Mouse (Mus musculus): ENCODE data around the gene Calcb. TPM values are rescaled to one million over a fixed set of nuclear protein-coding genes. Genes with fewer than 3 reads are reported as not detected.
A peak's percentile ranks its signal among the peaks of the same experiment; 100 is the strongest.
"Not testable (repeated sequence)": the region's sequence is repeated elsewhere in the genome, so short reads cannot be mapped to it uniquely, and the experiment has no call there.

The Calcb gene
- polyA plus RNA-seq, 1 experiment from 2014 or later: not detected

- peaks cover 4% of the 10 kb centered on the region; the same call in 1 of the 2 replicates for H3K4me1 ChIP-seq (ENCODE audit: control insufficient read depth, insufficient read depth, low read length)
- no peaks in the 10 kb centered on the region for H3K9me3 ChIP-seq (replicated peaks; ENCODE audit: control insufficient read depth, low read length)
- peak overlapping the region; percentile 36 for H3K4me2 ChIP-seq (ENCODE audit: low read length)
- H3K36me3 ChIP-seq (ENCODE audit: control insufficient read depth, insufficient read depth, low read length): no peaks in the 10 kb centered on the region
- no peak overlapping the region for H3K27ac ChIP-seq (ENCODE audit: low read depth, low read length)
- peak; percentile 49 for DNase-seq (ENCODE audit: low spot score)
- ATAC-seq: no peak
- peaks cover 30% of the 10 kb centered on the region for H3K27me3 ChIP-seq (replicated peaks; ENCODE audit: control insufficient read depth, insufficient read depth, low read length)
- H3K4me3 ChIP-seq (ENCODE audit: low read depth, low read length): no peak overlapping the region
- H3K9ac ChIP-seq (ENCODE audit: low read length): no peak overlapping the region
- 5% methylated on average over 17 of the region's 17 CpGs for whole genome bisulfite sequencing
Measured at GRCm38 (mm10) chr7:114719381-114720131, 1.1 kb downstream of the Calcb start.

- ATAC-seq; H3K36me3 ChIP-seq (ENCODE audit: control insufficient read depth, insufficient read depth, low read length); H3K9ac ChIP-seq (ENCODE audit: low read length); DNase-seq (ENCODE audit: low spot score); H3K9me3 ChIP-seq (replicated peaks; ENCODE audit: control insufficient read depth, low read length); H3K4me3 ChIP-seq (ENCODE audit: low read depth, low read length); H3K4me1 ChIP-seq (ENCODE audit: control insufficient read depth, insufficient read depth, low read length); H3K27me3 ChIP-seq (replicated peaks; ENCODE audit: control insufficient read depth, insufficient read depth, low read length); H3K4me2 ChIP-seq (ENCODE audit: low read length); H3K27ac ChIP-seq (ENCODE audit: low read depth, low read length): not testable (repeated sequence)
- WGBS: 58% methylated on average over 4 of the region's 4 CpGs
Measured at GRCm38 (mm10) chr7:114729696-114730095, 11.3 kb downstream of the Calcb start.

GRCm38 (mm10) chr7:114731175-114731574 lies 12.7 kb downstream of the Calcb start:
- H3K9me3 ChIP-seq (replicated peaks; ENCODE audit: control insufficient read depth, low read length): no peaks in the 10 kb centered on the region
- 81% methylated on average over 6 of the region's 6 CpGs for WGBS
- no peaks in the 10 kb centered on the region for H3K4me1 ChIP-seq (ENCODE audit: control insufficient read depth, insufficient read depth, low read length)
- H3K27ac ChIP-seq (ENCODE audit: low read depth, low read length): no peak overlapping the region
- ATAC-seq (no peak), DNase-seq (ENCODE audit: low spot score) (no peak)
- no peak overlapping the region for H3K4me2 ChIP-seq (ENCODE audit: low read length)
- no peak overlapping the region for H3K9ac ChIP-seq (ENCODE audit: low read length)
- H3K36me3 ChIP-seq (ENCODE audit: control insufficient read depth, insufficient read depth, low read length): no peaks in the 10 kb centered on the region
- no peak overlapping the region for H3K4me3 ChIP-seq (ENCODE audit: low read depth, low read length)
- H3K27me3 ChIP-seq (replicated peaks; ENCODE audit: control insufficient read depth, insufficient read depth, low read length): no peaks in the 10 kb centered on the region

- WGBS: 36% methylated on average over 4 of the region's 4 CpGs
- not testable (repeated sequence) for DNase-seq (ENCODE audit: low spot score)
Measured at GRCm38 (mm10) chr7:114731700-114732099, 13.3 kb downstream of the Calcb start.

GRCm38 (mm10) chr7:114736256-114736655 lies 17.8 kb downstream of the Calcb start:
- 45% methylated on average over 5 of the region's 5 CpGs for WGBS

More at GRCm38 (mm10) chr7:114731700-114732099, 13.3 kb downstream of the Calcb start:
- not testable (repeated sequence) for H3K27me3 ChIP-seq (replicated peaks; ENCODE audit: control insufficient read depth, insufficient read depth, low read length); H3K27ac ChIP-seq (ENCODE audit: low read depth, low read length); H3K9me3 ChIP-seq (replicated peaks; ENCODE audit: control insufficient read depth, low read length); H3K4me2 ChIP-seq (ENCODE audit: low read length); H3K36me3 ChIP-seq (ENCODE audit: control insufficient read depth, insufficient read depth, low read length); H3K9ac ChIP-seq (ENCODE audit: low read length); ATAC-seq; H3K4me1 ChIP-seq (ENCODE audit: control insufficient read depth, insufficient read depth, low read length); H3K4me3 ChIP-seq (ENCODE audit: low read depth, low read length)

GRCm38 (mm10) chr7:114738166-114738565 lies 19.7 kb downstream of the Calcb start:
- no peaks in the 10 kb centered on the region for H3K27me3 ChIP-seq (replicated peaks; ENCODE audit: control insufficient read depth, insufficient read depth, low read length)
- no peak overlapping the region for H3K4me3 ChIP-seq (ENCODE audit: low read depth, low read length)
- no peak overlapping the region for H3K27ac ChIP-seq (ENCODE audit: low read depth, low read length)
- DNase-seq (ENCODE audit: low spot score) (no peak), ATAC-seq (no peak)
- no peaks in the 10 kb centered on the region for H3K9me3 ChIP-seq (replicated peaks; ENCODE audit: control insufficient read depth, low read length)
- H3K4me1 ChIP-seq (ENCODE audit: control insufficient read depth, insufficient read depth, low read length): no peaks in the 10 kb centered on the region
- H3K36me3 ChIP-seq (ENCODE audit: control insufficient read depth, insufficient read depth, low read length): no peaks in the 10 kb centered on the region
- no peak overlapping the region for H3K9ac ChIP-seq (ENCODE audit: low read length)
- H3K4me2 ChIP-seq (ENCODE audit: low read length): no peak overlapping the region

More at GRCm38 (mm10) chr7:114736256-114736655, 17.8 kb downstream of the Calcb start:
- Histone ChIP-seq H3K36me3 (ENCODE audit: control insufficient read depth, insufficient read depth, low read length) (no peaks in the 10 kb centered on the region), H3K27me3 (replicated peaks; ENCODE audit: control insufficient read depth, insufficient read depth, low read length) (no peaks in the 10 kb centered on the region), H3K4me3 (ENCODE audit: low read depth, low read length) (no peak overlapping the region), H3K4me2 (ENCODE audit: low read length) (no peak overlapping the region), H3K9ac (ENCODE audit: low read length) (no peak overlapping the region), H3K4me1 (ENCODE audit: control insufficient read depth, insufficient read depth, low read length) (no peaks in the 10 kb centered on the region), H3K9me3 (replicated peaks; ENCODE audit: control insufficient read depth, low read length) (no peaks in the 10 kb centered on the region), H3K27ac (ENCODE audit: low read depth, low read length) (no peak overlapping the region)
- no peak for DNase-seq (ENCODE audit: low spot score)
- no peak for ATAC-seq

- H3K4me3 ChIP-seq (ENCODE audit: low read depth, low read length): no peak overlapping the region
- H3K36me3 ChIP-seq (ENCODE audit: control insufficient read depth, insufficient read depth, low read length): no peaks in the 10 kb centered on the region
- no peaks in the 10 kb centered on the region for H3K27me3 ChIP-seq (replicated peaks; ENCODE audit: control insufficient read depth, insufficient read depth, low read length)
- no peak overlapping the region for H3K9ac ChIP-seq (ENCODE audit: low read length)
- ATAC-seq (no peak), DNase-seq (ENCODE audit: low spot score) (no peak)
- no peaks in the 10 kb centered on the region for H3K4me1 ChIP-seq (ENCODE audit: control insufficient read depth, insufficient read depth, low read length)
- 39% methylated on average over 6 of the region's 6 CpGs for WGBS
- H3K27ac ChIP-seq (ENCODE audit: low read depth, low read length): no peak overlapping the region
- no peak overlapping the region for H3K4me2 ChIP-seq (ENCODE audit: low read length)
- no peaks in the 10 kb centered on the region for H3K9me3 ChIP-seq (replicated peaks; ENCODE audit: control insufficient read depth, low read length)
Measured at GRCm38 (mm10) chr7:114740360-114741165, 22.1 kb downstream of the Calcb start.

- Histone ChIP-seq H3K9me3 (replicated peaks; ENCODE audit: control insufficient read depth, low read length) (no peaks in the 10 kb centered on the region), H3K4me3 (ENCODE audit: low read depth, low read length) (no peak within 1 kb of the TSS), H3K27me3 (replicated peaks; ENCODE audit: control insufficient read depth, insufficient read depth, low read length) (no peaks in the 10 kb centered on the region), H3K9ac (ENCODE audit: low read length) (no peak within 1 kb of the TSS), H3K4me2 (ENCODE audit: low read length) (no peak within 1 kb of the TSS), H3K27ac (ENCODE audit: low read depth, low read length) (no peak within 1 kb of the TSS), H3K36me3 (ENCODE audit: control insufficient read depth, insufficient read depth, low read length) (no peaks in the 10 kb centered on the region), H3K4me1 (ENCODE audit: control insufficient read depth, insufficient read depth, low read length) (0 out of 2 replicates have a peak, but pooled peaks cover 2% of the 10 kb centered on the region)
- no peak for ATAC-seq
- no peak for DNase-seq (ENCODE audit: low spot score)
- WGBS: 77% methylated on average over 5 of the region's 5 CpGs
Measured at GRCm38 (mm10) chr7:114743022-114743780, 24.8 kb downstream of the Calcb start, which contains the start of gene Insc. Insc (plus strand) TSS chr7:114743694.
